Mouse (Mus musculus) kidney, postnatal 0 days (tissue): Measurements from ENCODE around the gene Fars2. TPM values are rescaled to one million over a fixed set of nuclear protein-coding genes. Genes with fewer than 3 reads are reported as not detected.

Source experiments
- ATAC-seq: fragments of 200-750 bp; cut with Nextera tagmentation; replicated peaks from 2 replicates; pipeline ENCODE4 v1.8.0; 2017; ENCODE audit warnings: low read depth, moderate number of reproducible peaks, moderate TSS enrichment, moderate library complexity; ENCODE audit not compliant: low FRiP score
- DNase-seq: peaks from one replicate; pipeline ENCODE4 v3.0.0-alpha.2; 2016; ENCODE audit warnings: low spot score
- H3K27ac ChIP-seq: fragments of 300-500 bp; sonication (generic); 2 replicates; pipeline ENCODE4 v1.5.1; 2014; ENCODE audit warnings: mild to moderate bottlenecking
- H3K27me3 ChIP-seq: fragments of 300-500 bp; sonication (generic); 2 replicates; pipeline ENCODE4 v1.6.1; 2014; ENCODE audit warnings: low read length, mixed read lengths; ENCODE audit not compliant: insufficient read depth
- H3K36me3 ChIP-seq: fragments of 300-500 bp; sonication (generic); 2 replicates; pipeline ENCODE4 v1.6.1; 2014; ENCODE audit warnings: low read length, mixed read lengths; ENCODE audit not compliant: insufficient read depth
- H3K4me1 ChIP-seq: fragments of 300-500 bp; sonication (generic); replicated peaks from 2 replicates; pipeline ENCODE4 v1.6.1; 2014; ENCODE audit warnings: antibody characterized with exemption, low read length, mixed read lengths; ENCODE audit not compliant: insufficient read depth
- H3K4me2 ChIP-seq: fragments of 300-500 bp; sonication (generic); 2 replicates; pipeline ENCODE4 v1.6.1; 2014; ENCODE audit warnings: mild to moderate bottlenecking, low read length, moderate library complexity, mixed read lengths
- H3K4me3 ChIP-seq: fragments of 300-500 bp; sonication (generic); replicated peaks from 2 replicates; pipeline ENCODE4 v1.5.1; 2014; ENCODE audit warnings: low read depth, low read length
- H3K9ac ChIP-seq: fragments of 300-500 bp; sonication (generic); 2 replicates; pipeline ENCODE4 v1.6.1; 2014; ENCODE audit warnings: low read depth, low read length
- H3K9me3 ChIP-seq: fragments of 300-500 bp; sonication (generic); replicated peaks from 2 replicates; pipeline ENCODE4 v1.6.1; 2016; ENCODE audit warnings: low read length, inconsistent platforms, mixed read lengths
- CTCF ChIP-seq: IDR thresholded peaks from 2 replicates; pipeline ENCODE4 v1.5.1; 2016; ENCODE audit warnings: antibody characterized with exemption, low read depth, mild to moderate bottlenecking, moderate library complexity
- WGBS: fragments of 180-500 bp; shearing (Covaris S2); extraction: QIAGEN DNeasy Blood & Tissue Kit; methylation state at CpG from one replicate; pipeline ENCODE4 v1.1.7; 2014; 5-methylcytosine and 5-hydroxymethylcytosine counted together
- polyA plus RNA-seq: library from polyadenylated mRNA; unstranded; fragments of >200 nt; fragmentation: Nextera tagmentation; extraction: Ambion mirVana; gene quantifications from 2 replicates; pipeline ENCODE4 v1.2.1, GENCODE M21; 2015

Gene Fars2
- polyA plus RNA-seq, 1 experiment from 2014 or later, result 54.7 TPM

DNA sequence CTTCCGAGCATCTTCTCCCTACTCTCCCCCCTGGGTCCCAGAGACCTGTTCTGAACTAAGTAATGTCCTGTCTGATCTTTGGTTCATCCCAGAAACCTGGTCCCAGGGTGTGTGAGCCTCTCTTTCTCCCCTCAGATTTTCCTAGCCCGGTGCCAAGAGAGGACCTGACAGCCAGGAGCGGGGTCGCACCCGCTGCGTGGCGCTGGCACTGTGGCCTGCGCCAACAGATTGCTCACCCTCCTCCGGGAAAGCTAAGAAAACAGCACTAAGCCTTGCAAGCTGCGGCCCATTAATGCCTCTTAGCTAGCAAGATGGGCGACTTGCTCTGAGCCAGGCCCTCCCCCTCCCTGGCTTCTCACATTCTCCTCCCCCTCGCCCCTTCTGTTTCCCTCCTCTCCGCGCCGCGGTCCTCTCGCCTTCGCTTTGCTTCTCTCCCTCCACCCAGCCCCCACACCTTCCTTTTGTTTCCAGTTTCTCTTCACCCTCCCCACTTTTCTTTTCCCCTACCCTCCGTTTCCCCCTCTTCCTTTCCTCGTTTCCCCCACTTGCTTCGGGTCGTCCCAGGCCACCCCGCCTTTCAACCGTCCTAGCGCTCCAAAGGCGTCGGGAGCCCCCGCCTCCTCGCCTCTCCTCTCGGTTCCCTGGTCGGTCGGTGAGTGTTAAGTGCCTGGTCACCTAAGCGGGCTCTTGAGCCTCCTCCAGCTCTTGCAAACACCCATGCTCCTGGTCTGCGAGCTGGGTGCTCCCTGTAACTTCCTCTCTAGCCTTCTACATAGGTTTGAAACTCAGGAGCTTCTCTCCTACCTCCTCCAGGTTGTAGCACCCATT lies 610.0 kb downstream of the Fars2 start:
- no peaks in the 10 kb centered on the region for H3K36me3 ChIP-seq
- H3K9me3 ChIP-seq, result no peaks in the 10 kb centered on the region
- H3K27me3 ChIP-seq, result peaks cover 80% of the 10 kb centered on the region
- ATAC-seq, result no peak
- WGBS, result 2% methylated on average over 34 of the region's 34 CpGs
- H3K27ac ChIP-seq, result no peak overlapping the region
- no peak for DNase-seq
- peak overlapping the region; percentile 51 for H3K4me2 ChIP-seq
- no peak for TF ChIP-seq CTCF
- no peak overlapping the region for H3K9ac ChIP-seq
- H3K4me1 ChIP-seq, result 0 out of 2 replicates have a peak, but pooled peaks cover 5% of the 10 kb centered on the region
- H3K4me3 ChIP-seq, result peak overlapping the region; percentile 24

GRCm38 (mm10) chr13:36727779-36728470 lies 610.7 kb downstream of the Fars2 start:
- H3K27me3 ChIP-seq, result peaks cover 79% of the 10 kb centered on the region
- DNase-seq (no peak), ATAC-seq (no peak)
- no peak overlapping the region for H3K9ac ChIP-seq
- no peak for TF ChIP-seq CTCF
- peak overlapping the region; percentile 51; the same call in 1 of the 2 replicates for H3K4me2 ChIP-seq
- H3K36me3 ChIP-seq, result no peaks in the 10 kb centered on the region
- no peak overlapping the region for H3K4me3 ChIP-seq
- H3K27ac ChIP-seq, result no peak overlapping the region
- WGBS, result 2% methylated on average over 21 of the region's 23 CpGs
- no peaks in the 10 kb centered on the region for H3K9me3 ChIP-seq
- 0 out of 2 replicates have a peak, but pooled peaks cover 5% of the 10 kb centered on the region for H3K4me1 ChIP-seq

- 0 out of 2 replicates have a peak, but pooled peaks cover 5% of the 10 kb centered on the region for H3K4me1 ChIP-seq
- DNase-seq (no peak), ATAC-seq (no peak)
- H3K4me3 ChIP-seq, result no peak overlapping the region
- H3K9ac ChIP-seq, result no peak overlapping the region
- TF ChIP-seq CTCF, result no peak
- no peaks in the 10 kb centered on the region for H3K9me3 ChIP-seq
- WGBS, result 10% methylated on average over 5 of the region's 5 CpGs
- no peaks in the 10 kb centered on the region for H3K36me3 ChIP-seq
- peaks cover 76% of the 10 kb centered on the region for H3K27me3 ChIP-seq
- H3K4me2 ChIP-seq, result no peak overlapping the region
- H3K27ac ChIP-seq, result no peak overlapping the region
These were observed 611.3 kb downstream of the Fars2 start for GRCm38 (mm10) chr13:36728509-36728908.

DNA sequence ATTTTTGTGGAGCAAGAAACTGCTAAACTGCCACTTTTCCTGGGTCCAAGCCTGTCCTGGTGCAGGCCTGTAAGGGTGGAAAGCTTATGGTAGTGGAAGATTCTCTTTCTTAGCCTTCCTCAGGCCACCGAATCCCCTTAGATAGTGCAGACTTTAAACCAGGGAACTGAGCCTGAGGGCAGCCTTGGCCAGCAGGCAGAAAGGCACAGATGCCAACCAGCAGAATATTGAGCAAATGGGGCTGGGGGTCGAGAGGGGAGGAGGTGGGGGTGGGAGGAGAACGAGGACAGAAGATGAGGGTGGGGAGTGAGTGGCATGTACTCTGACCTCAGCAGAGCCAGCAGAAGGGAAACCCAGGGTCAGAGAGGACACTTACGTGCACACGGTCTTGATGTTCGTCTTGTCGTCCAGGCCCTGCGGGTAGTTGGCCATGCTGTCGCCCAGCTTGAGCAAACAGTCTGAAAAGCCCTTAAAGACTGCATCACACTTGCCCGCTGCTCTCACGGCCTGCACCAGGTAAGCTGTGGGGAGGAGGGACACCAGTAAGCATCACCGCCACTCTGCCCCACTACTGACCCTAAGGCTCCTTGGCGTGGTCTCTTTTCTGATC lies 612.6 kb downstream of the Fars2 start:
- DNase-seq (no peak), ATAC-seq (no peak)
- no peak for TF ChIP-seq CTCF
- WGBS, result 12% methylated on average over 13 of the region's 13 CpGs
- H3K36me3 ChIP-seq, result no peaks in the 10 kb centered on the region
- H3K27ac ChIP-seq, result no peak overlapping the region
- H3K4me2 ChIP-seq, result no peak overlapping the region
- H3K4me3 ChIP-seq, result no peak overlapping the region
- peaks cover 78% of the 10 kb centered on the region for H3K27me3 ChIP-seq
- H3K9ac ChIP-seq, result no peak overlapping the region
- H3K4me1 ChIP-seq, result 0 out of 2 replicates have a peak, but pooled peaks cover 6% of the 10 kb centered on the region
- H3K9me3 ChIP-seq, result no peaks in the 10 kb centered on the region

- DNase-seq (no peak), ATAC-seq (no peak)
- no peak overlapping the region for H3K27ac ChIP-seq
- TF ChIP-seq CTCF, result no peak
- WGBS, result 10% methylated on average over 14 of the region's 14 CpGs
- no peaks in the 10 kb centered on the region for H3K9me3 ChIP-seq
- H3K9ac ChIP-seq, result no peak overlapping the region
- peaks cover 11% of the 10 kb centered on the region; the same call in 1 of the 2 replicates for H3K4me1 ChIP-seq
- no peak overlapping the region for H3K4me2 ChIP-seq
- peaks cover 83% of the 10 kb centered on the region for H3K27me3 ChIP-seq
- H3K36me3 ChIP-seq, result no peaks in the 10 kb centered on the region
- H3K4me3 ChIP-seq, result no peak overlapping the region
These were observed 613.1 kb downstream of the Fars2 start for GRCm38 (mm10) chr13:36730341-36730761.
